Mouse (Mus musculus): ENCODE measurements at regions not wholly inside any gene's neighbourhood (a gene's known extent, or its start where the extent isn't known, plus 50 kb on each side); places are given as distances from the start of the nearest gene placed in this dataset.
A peak's percentile ranks its signal among the peaks of the same experiment; 100 is the strongest.

DNA sequence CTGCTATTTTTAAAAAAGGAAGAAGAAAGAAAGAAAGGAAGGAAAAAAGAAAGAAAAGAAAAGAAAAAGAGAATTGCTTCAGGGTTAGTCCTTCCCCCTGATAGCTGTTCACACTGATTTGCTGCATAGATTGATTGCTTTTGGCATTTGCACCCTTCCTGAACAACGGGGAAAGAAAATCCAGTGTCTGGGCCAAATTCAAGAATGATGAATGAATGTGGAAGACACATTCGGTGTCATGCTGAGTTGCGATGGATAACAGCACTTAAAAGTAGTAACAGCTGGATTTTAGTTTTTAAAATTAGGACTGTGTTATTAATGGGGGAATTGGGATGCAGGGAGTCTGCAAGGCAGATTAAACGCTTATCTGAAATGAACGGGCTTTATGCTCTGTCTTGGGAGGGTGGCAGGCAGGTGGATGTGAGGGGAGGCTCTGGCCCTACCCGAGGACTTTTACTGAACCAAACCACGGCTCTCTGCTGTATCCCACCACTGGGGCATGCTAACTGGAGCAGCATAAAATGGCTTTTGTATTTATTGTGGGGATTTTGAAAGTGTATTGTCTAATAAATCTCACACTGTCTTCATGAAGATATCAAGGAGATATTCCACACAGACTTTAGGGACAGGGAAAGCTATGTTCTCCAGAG, 114.4 kb downstream of the Lca5 start:
- no peak for DNase-seq

DNA sequence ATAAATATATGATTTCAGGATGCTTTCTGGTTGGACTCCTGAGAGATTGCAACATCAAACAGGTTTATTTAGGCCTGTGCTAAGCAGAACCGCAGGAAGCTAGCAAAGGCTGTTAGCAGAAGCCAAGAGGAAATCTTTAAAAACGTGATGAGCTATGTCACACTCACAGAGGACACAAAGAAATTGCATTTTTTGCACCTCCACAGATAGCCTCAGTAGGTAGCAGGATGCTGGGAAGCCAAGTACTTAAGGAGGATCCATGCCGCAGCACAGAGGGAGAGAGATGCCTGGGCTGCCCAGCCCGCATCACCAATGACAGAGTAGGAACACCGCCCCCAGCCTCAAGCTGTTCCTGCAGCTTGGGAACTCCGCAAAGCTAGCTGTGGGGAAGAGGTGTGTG, 115.0 kb downstream of the Lca5 start:
- DNase-seq, result no peak

- DNase-seq, result no peak
Measured at GRCm38 (mm10) chr9:83324336-83324735, 116.6 kb downstream of the Lca5 start.

- DNase-seq, result no peak
Measured at GRCm38 (mm10) chr9:83322991-83323583, 117.8 kb downstream of the Lca5 start.

- DNase-seq, result no peak
Measured at GRCm38 (mm10) chr9:83321793-83322192, 119.1 kb downstream of the Lca5 start.

GRCm38 (mm10) chr9:83320834-83321233, 120.1 kb downstream of the Lca5 start:
- no peak for DNase-seq

GRCm38 (mm10) chr9:83316818-83317162, 124.1 kb downstream of the Lca5 start:
- DNase-seq, result no peak

DNA sequence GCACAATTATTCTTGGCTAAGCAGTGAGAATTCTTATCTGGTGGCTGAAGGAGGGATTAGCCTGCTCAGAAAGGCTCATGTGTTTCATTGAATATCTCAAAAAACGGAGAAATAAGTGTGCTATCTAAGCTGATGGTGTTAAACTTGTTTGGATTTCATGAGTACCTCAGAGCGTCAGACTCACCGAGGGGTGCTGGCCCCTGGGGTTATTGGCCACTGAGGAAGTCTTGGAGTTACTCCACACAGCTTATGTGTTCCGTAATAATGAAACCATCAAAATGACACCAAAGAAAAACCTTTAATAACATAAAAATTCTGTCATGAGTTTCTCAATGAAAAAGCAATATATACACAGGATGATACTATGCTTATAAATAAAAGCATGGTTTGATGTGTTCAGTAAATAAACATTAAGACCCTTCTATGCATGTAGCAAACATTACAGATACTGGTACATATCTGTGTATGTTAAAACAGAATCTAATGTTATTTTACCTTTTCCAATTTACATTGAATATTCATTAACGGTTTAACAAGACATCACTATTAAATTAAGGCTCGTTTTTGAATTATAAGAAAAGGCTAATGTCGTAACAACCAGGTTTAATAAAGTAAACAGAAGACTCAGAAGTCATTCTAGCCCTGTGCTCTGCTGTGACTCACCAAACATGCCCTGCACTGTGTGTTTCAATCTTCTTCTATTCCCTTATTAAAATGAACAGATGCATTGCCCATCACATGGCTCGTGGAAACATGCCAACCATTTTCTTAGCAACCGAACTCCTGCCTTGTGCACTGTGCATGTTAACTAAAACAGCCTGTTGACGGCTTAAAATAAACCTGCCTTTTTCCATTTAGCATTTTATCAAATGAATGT, 124.7 kb downstream of the Lca5 start:
- DNase-seq, result peak; percentile 4

- DNase-seq, result no peak
Measured at GRCm38 (mm10) chr9:83308771-83309170, 132.2 kb downstream of the Lca5 start.

DNA sequence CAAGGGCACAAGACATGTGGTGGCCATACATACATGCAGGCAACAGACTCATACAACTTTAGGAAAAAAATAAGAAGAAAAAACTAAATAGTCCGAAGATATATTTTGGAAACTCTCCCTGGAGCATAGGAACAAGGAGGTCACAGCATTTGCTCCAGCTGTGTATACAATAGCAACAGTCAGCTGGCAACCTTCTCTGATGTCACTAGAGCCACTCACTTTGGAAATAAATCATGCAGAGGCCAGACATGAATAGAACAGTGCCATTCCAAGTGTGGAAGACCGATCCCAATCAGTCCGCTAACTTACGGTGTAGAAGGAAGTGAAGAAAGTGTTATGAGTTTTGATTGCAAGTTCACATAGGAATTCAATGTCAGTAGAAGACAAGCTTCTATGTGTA, 132.8 kb downstream of the Lca5 start:
- no peak for DNase-seq

DNA sequence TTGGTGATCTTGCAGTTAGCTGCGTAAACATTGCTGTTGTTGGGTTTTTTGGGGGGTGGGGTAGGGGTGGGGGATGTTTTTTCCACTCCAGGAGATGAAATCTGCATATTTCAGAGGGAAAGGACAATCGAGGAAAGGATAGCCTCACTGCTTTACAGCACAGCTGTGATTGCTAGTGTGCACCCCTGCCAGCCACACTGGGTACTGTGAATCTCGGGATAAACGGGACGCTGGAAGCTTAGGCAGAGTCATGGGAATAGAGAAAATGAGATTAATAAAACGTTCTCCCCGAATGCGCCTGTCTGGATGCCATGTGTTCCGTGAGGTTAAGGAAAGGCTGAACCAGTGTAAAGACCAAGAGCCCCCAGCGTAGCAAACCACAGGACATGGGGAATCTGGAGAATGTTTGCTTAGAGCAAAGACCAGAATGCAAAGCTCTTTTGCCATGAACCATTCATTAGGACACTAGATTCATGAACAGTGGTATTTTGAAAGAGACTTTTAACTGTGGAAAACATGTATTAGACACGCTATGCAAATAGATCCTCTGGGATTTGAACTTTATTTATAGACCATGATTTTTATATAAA, 133.5 kb downstream of the Lca5 start:
- DNase-seq, result no peak

DNA sequence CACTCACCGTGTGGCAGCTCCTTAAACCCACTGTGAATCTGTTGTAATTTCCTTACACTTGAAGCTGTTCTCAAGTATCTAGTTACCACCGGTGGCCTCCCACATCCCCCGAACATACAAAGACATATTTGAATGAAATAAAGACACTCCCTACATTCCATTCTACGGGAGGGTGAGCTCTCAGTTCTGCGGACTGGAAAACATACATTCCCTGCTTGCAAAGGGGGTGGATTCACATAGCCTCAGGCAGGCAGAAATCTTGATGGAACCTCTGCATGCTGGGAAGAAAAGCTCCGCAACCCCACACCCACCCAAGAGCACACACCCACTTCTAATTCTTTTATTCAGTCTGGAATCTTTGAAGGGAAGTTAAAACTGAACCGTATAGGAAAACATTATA, 136.0 kb downstream of the Lca5 start:
- no peak for DNase-seq

GRCm38 (mm10) chr9:83300500-83300899, 140.4 kb downstream of the Lca5 start:
- no peak for DNase-seq

DNA sequence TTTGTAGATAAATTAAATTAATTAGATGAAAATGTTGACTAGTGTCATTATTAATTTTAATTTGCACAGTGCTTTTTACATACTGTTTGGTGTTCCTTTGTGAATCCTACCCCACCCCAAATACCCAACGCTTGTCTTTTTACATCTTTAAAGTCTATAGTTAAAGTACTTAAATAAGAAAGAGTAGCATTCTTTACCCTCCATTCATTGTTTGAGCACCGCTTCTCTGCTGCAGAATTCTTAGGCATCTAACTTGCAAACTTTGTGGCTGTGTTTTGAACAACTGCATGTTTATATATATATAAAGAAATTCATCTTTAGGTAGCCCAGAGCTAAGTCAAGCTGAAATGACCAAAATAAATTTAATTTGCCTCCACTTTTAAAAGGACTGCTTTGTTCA, 140.9 kb downstream of the Lca5 start:
- DNase-seq, result no peak

DNA sequence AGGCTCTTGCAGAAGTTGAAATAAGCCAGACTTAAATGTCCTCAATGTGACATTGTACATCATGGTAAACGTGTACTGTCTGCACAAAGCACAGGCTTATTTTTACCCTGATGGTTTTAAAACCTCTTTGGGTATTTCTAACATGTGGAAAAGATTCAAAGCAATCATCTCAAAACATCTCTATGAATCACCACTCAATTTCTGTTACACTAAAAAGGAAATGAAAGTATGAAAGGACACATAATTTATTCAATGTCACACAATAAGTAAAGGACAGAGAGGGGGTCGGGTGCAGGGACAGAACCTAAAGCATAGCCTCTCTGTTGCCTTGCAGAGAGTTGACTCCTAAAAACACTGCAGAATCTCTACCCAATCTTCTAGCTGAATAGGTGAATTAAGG, 141.3 kb downstream of the Lca5 start:
- no peak for DNase-seq

DNA sequence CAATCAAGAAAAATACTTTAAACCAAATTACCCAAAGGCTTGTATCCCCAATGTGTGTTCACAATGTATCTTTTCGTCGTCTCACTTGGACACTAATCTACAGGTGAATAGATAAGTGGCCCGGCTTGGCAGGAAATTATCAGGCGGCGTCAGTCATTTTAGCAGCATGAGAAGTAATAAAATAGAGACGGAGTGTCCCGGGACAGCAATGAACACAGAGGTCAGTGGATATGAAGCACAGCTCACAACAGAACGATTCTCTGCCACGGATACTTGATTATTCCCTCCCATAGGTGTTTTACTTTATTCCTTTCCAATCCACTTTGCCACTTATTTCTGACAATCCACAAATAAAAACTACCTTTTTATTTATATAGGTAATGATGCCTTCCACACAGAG, 145.5 kb downstream of the Lca5 start:
- no peak for DNase-seq

DNA sequence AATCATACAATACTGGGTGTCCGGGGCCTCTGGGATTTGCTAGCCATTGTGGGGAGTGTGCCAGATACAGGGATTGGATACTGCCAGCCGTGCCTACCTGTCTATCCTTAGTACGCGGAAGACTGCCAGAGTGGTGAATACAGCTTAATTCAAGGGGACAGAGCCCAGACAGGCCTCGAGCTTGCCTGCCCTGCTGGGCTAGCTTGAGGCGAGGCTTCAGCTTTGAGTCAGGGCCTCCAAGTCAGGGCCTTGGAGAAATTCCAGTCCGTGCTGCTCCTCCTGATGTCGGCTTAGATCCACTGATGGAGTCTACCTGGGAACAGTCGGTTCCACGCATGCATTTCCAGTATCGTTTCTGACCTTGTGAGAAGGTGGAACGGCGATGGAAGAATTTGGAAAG, 146.5 kb downstream of the Lca5 start:
- DNase-seq, result no peak

- DNase-seq, result no peak
Measured at GRCm38 (mm10) chr9:83284097-83284496, 137.6 kb upstream of the Hmgn3 start.

DNA sequence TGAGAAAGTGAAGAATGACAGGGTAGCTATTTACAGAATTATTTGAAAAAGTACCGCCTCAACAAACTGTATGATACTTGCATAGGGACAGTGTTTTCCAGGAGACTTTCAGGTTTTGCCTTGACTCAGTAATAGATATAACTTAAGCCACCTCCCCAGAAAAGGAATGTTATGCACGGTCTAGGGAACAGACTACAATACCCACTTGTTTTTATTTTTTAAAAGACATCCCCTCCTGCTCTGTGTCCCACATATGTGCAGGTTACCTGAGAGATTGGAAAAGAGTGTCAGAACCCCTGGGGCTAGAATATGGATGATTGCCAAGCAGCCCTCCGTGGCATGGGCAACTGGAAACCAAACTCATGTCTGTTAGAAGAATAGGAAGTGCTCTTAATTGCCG, 137.2 kb upstream of the Hmgn3 start:
- no peak for DNase-seq

DNA sequence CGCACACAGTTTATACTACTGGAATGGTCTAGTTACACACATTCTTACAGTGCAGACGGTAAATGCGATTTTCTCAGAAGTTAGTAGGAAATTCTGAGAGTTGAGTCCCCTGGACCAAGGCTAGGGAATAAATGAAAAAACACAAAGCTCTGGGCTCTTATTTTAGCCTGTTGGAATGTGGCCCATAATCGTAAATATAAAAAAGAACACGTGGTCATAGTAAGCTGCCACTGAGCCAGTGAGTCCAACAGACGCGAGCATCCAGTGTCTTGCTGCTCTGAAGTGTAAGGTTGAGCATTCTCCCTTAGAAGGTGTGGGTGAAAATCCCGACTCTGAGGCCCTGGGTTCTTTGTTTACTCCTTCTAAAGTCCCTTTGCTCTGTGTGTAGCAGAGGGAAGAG, 136.8 kb upstream of the Hmgn3 start:
- no peak for DNase-seq

DNA sequence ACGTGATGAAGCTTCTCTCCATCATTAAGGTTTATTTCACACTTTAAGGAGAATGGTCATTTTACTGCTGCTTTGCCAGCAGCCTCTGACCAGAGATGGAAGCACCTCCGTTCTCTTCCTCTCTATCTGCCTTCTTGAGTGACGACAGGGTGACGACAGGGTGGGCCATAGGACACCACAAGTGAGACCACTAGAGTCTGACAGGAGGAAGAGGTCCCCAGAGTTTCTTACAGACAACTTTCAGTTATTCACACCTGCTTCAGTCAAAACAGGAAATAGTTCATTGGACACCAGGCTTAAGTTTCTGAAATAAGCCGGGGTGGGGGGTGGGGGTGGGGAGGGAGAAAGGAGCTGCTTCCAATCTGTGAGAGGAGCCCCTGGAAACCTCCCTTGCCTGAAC, 131.3 kb upstream of the Hmgn3 start:
- DNase-seq, result no peak

GRCm38 (mm10) chr9:83277356-83277755, 130.9 kb upstream of the Hmgn3 start:
- no peak for DNase-seq

DNA sequence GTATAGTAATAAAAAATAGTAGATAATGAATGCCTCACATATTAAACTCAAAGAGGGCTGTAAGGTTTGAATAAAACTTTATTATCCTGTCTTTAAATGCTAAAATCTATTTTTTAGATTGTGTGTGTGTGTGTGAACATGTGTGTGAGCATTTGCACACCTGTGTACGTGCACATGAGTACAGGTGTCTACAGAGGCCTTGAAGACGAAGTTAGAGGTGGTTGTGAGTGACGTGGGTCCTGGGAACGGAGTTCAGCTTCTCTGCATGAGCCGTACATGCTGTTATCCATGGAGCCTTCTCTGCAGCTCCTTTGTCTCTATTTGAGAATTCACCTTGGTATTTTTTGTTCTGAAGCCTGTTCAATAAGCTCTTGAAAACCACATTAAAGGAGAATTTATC, 129.8 kb upstream of the Hmgn3 start:
- DNase-seq, result no peak
